Mouse (Mus musculus) heart, adult 2 months (tissue): Measurements from ENCODE around the gene Adcy6.

Experiments
- CTCF ChIP-seq: fragments of 200-600 bp; IDR thresholded peaks from 2 replicates; pipeline ENCODE4 v1.8.1; 2022; ENCODE audit warnings: antibody characterized with exemption, mild to moderate bottlenecking, moderate library complexity
- POLR2A ChIP-seq: fragments of 200-500 bp; IDR thresholded peaks from 2 replicates; pipeline ENCODE4 v1.6.1; 2011; ENCODE audit warnings: mild to moderate bottlenecking, low read depth, low read length, control low read depth; ENCODE audit not compliant: insufficient read depth

DNA sequence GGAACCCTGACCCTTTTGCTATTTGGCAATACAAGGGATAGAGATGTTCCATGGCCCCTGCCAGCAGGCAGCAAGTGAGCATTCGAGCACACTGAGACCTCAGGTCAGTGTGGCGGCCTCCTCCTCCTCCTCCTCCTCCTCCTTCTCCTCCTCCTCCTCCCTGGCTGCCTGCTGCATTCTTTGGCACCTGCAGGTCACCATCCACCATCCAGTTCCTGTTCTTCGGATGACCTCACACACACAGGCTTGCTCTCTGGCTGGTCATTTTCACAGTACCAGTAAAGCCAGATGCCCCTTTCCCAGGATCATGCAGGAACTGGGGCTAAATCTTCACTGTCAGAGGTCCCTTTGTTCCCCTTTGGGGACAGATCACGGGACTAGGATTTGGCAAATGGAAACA is 18.5 kb downstream of the Adcy6 start:
- TF ChIP-seq CTCF: no peak
- TF ChIP-seq POLR2A: no peak
